Mouse (Mus musculus) MEL-GATA-1-ER (cell line): ENCODE measurements around the gene Fsd1l.

Source experiments
- DNase-seq: peaks from one replicate; pipeline ENCODE4 v3.0.0-alpha.2; 2012; ENCODE audit warnings: low read depth; ENCODE audit errors: extremely low read depth

Gene Fsd1l

GRCm38 (mm10) chr4:53738956-53739616, 107.8 kb downstream of the Fsd1l start:
- DNase-seq = peak; percentile 46

- DNase-seq = no peak
Observed at GRCm38 (mm10) chr4:53749831-53750230, 118.6 kb downstream of the Fsd1l start.

GRCm38 (mm10) chr4:53750391-53751120, 119.3 kb downstream of the Fsd1l start:
- DNase-seq = no peak
